Mouse (Mus musculus) hindbrain, embryonic 14.5 days (tissue): ENCODE data around the gene Myo1d. TPM values are rescaled to one million over a fixed set of nuclear protein-coding genes. Genes with fewer than 3 reads are reported as not detected.

Source experiments
- ATAC-seq: fragments of 200-750 bp; cut with Nextera tagmentation; 2 replicates; pipeline ENCODE4 v1.8.0; 2017; ENCODE audit warnings: moderate number of reproducible peaks, mild to moderate bottlenecking, moderate TSS enrichment, moderate library complexity; ENCODE audit not compliant: low FRiP score
- DNase-seq: peaks from one replicate; pipeline ENCODE4 v3.0.0-alpha.2; 2015; ENCODE audit warnings: low spot score
- H3K27ac ChIP-seq: fragments of 300-500 bp; sonication (generic); 2 replicates; pipeline ENCODE4 v1.5.1; 2014; ENCODE audit warnings: mild to moderate bottlenecking, moderate library complexity
- H3K27me3 ChIP-seq: fragments of 300-500 bp; sonication (generic); 2 replicates; pipeline ENCODE4 v1.6.1; 2014; ENCODE audit warnings: mild to moderate bottlenecking, low read length, mixed read lengths; ENCODE audit not compliant: control insufficient read depth, insufficient read depth
- H3K36me3 ChIP-seq: fragments of 300-500 bp; sonication (generic); replicated peaks from 2 replicates; pipeline ENCODE4 v1.6.1; 2014; ENCODE audit not compliant: control insufficient read depth, insufficient read depth
- H3K4me1 ChIP-seq: fragments of 300-500 bp; sonication (generic); replicated peaks from 2 replicates; pipeline ENCODE4 v1.6.1; 2014; ENCODE audit warnings: antibody characterized with exemption, low read length, mixed read lengths; ENCODE audit not compliant: control insufficient read depth, insufficient read depth
- H3K4me2 ChIP-seq: fragments of 300-500 bp; sonication (generic); replicated peaks from 2 replicates; pipeline ENCODE4 v1.6.1; 2014; ENCODE audit warnings: mild to moderate bottlenecking, moderate library complexity
- H3K4me3 ChIP-seq: fragments of 300-500 bp; sonication (generic); replicated peaks from 2 replicates; pipeline ENCODE4 v1.5.1; 2014; ENCODE audit warnings: mild to moderate bottlenecking, low read length
- H3K9ac ChIP-seq: fragments of 300-500 bp; sonication (generic); 2 replicates; pipeline ENCODE4 v1.6.1; 2014
- H3K9me3 ChIP-seq: fragments of 300-500 bp; sonication (generic); 2 replicates; pipeline ENCODE4 v1.6.1; 2016; ENCODE audit warnings: low read length; ENCODE audit not compliant: control insufficient read depth
- WGBS: fragments of 180-500 bp; shearing (Covaris S2); extraction: QIAGEN DNeasy Blood & Tissue Kit; methylation state at CpG from one replicate; pipeline ENCODE4 v1.1.7; 2014; 5-methylcytosine and 5-hydroxymethylcytosine counted together
- polyA plus RNA-seq: library from polyadenylated mRNA; unstranded; fragments of >200 nt; fragmentation: Nextera tagmentation; extraction: Ambion mirVana; gene quantifications from 2 replicates; pipeline ENCODE4 v1.2.1, GENCODE M21; 2014

The Myo1d gene
- polyA plus RNA-seq, 1 experiment from 2014 or later, result 2.9 TPM

GRCm38 (mm10) chr11:80513796-80514195 is 266.0 kb downstream of the Myo1d start:
- H3K9ac ChIP-seq, result no peak overlapping the region
- no peaks in the 10 kb centered on the region for H3K36me3 ChIP-seq
- H3K4me3 ChIP-seq, result no peak overlapping the region
- H3K4me1 ChIP-seq, result peaks cover 42% of the 10 kb centered on the region
- 48% methylated on average over 7 of the region's 7 CpGs for WGBS
- no peak for DNase-seq
- no peaks in the 10 kb centered on the region for H3K27me3 ChIP-seq
- H3K27ac ChIP-seq, result no peak overlapping the region
- no peak for ATAC-seq
- no peak overlapping the region for H3K4me2 ChIP-seq
- no peaks in the 10 kb centered on the region for H3K9me3 ChIP-seq

- ATAC-seq (no peak), DNase-seq (no peak)
- Histone ChIP-seq H3K4me2 (no peak overlapping the region), H3K4me1 (peaks cover 33% of the 10 kb centered on the region; the same call in 1 of the 2 replicates), H3K27me3 (no peaks in the 10 kb centered on the region), H3K27ac (no peak overlapping the region), H3K9ac (no peak overlapping the region), H3K36me3 (no peaks in the 10 kb centered on the region), H3K9me3 (no peaks in the 10 kb centered on the region), H3K4me3 (no peak overlapping the region)
- WGBS, result 71% methylated on average over 19 of the region's 19 CpGs
Measured at GRCm38 (mm10) chr11:80512313-80513056, 267.3 kb downstream of the Myo1d start.

- WGBS, result 85% methylated on average over 10 of the region's 10 CpGs
- no peaks in the 10 kb centered on the region for H3K9me3 ChIP-seq
- no peak for DNase-seq
- no peak for ATAC-seq
- H3K4me2 ChIP-seq, result no peak overlapping the region
- no peaks in the 10 kb centered on the region for H3K27me3 ChIP-seq
- H3K36me3 ChIP-seq, result no peaks in the 10 kb centered on the region
- H3K27ac ChIP-seq, result no peak overlapping the region
- peaks cover 29% of the 10 kb centered on the region for H3K4me1 ChIP-seq
- H3K9ac ChIP-seq, result no peak overlapping the region
- no peak overlapping the region for H3K4me3 ChIP-seq
Measured at GRCm38 (mm10) chr11:80510124-80510523, 269.7 kb downstream of the Myo1d start.

- Histone ChIP-seq H3K4me2 (no peak overlapping the region), H3K4me1 (peaks cover 34% of the 10 kb centered on the region), H3K27me3 (no peaks in the 10 kb centered on the region), H3K4me3 (no peak overlapping the region), H3K9ac (0 out of 2 replicates have a peak overlapping the region, but pooled peaks have one; percentile 12), H3K36me3 (no peaks in the 10 kb centered on the region), H3K27ac (peak overlapping the region; percentile 21; the same call in 1 of the 2 replicates), H3K9me3 (no peaks in the 10 kb centered on the region)
- WGBS, result 74% methylated on average over 5 of the region's 5 CpGs
- ATAC-seq (no peak), DNase-seq (no peak)
Measured at GRCm38 (mm10) chr11:80509176-80509506, 270.7 kb downstream of the Myo1d start.

GRCm38 (mm10) chr11:80508361-80509175 is 271.3 kb downstream of the Myo1d start:
- H3K27ac ChIP-seq, result peak overlapping the region; percentile 21
- H3K4me3 ChIP-seq, result no peak overlapping the region
- peaks cover 34% of the 10 kb centered on the region for H3K4me1 ChIP-seq
- H3K36me3 ChIP-seq, result no peaks in the 10 kb centered on the region
- H3K4me2 ChIP-seq, result no peak overlapping the region
- no peaks in the 10 kb centered on the region for H3K27me3 ChIP-seq
- DNase-seq (no peak), ATAC-seq (no peak)
- H3K9ac ChIP-seq, result 0 out of 2 replicates have a peak overlapping the region, but pooled peaks have one; percentile 12
- no peaks in the 10 kb centered on the region for H3K9me3 ChIP-seq
- 45% methylated on average over 19 of the region's 19 CpGs for WGBS

- H3K4me2 ChIP-seq, result no peak overlapping the region
- no peak for ATAC-seq
- no peaks in the 10 kb centered on the region for H3K27me3 ChIP-seq
- H3K27ac ChIP-seq, result no peak overlapping the region
- H3K4me3 ChIP-seq, result no peak overlapping the region
- 91% methylated on average over 6 of the region's 6 CpGs for WGBS
- peaks cover 41% of the 10 kb centered on the region for H3K4me1 ChIP-seq
- H3K9ac ChIP-seq, result no peak overlapping the region
- no peaks in the 10 kb centered on the region for H3K9me3 ChIP-seq
- no peak for DNase-seq
- H3K36me3 ChIP-seq, result no peaks in the 10 kb centered on the region
Measured at GRCm38 (mm10) chr11:80507791-80508190, 272.0 kb downstream of the Myo1d start.

- DNase-seq (no peak), ATAC-seq (no peak)
- no peak overlapping the region for H3K4me3 ChIP-seq
- no peak overlapping the region for H3K27ac ChIP-seq
- H3K4me2 ChIP-seq, result no peak overlapping the region
- H3K27me3 ChIP-seq, result no peaks in the 10 kb centered on the region
- H3K9me3 ChIP-seq, result no peaks in the 10 kb centered on the region
- H3K4me1 ChIP-seq, result peaks cover 41% of the 10 kb centered on the region
- no peak overlapping the region for H3K9ac ChIP-seq
- H3K36me3 ChIP-seq, result no peaks in the 10 kb centered on the region
Measured at GRCm38 (mm10) chr11:80506483-80506882, 273.3 kb downstream of the Myo1d start.

- H3K4me2 ChIP-seq, result no peak overlapping the region
- WGBS, result 60% methylated on average over 3 of the region's 3 CpGs
- ATAC-seq (no peak), DNase-seq (no peak)
- peak overlapping the region; percentile 99 for H3K27ac ChIP-seq
- H3K9ac ChIP-seq, result no peak overlapping the region
- no peaks in the 10 kb centered on the region for H3K27me3 ChIP-seq
- no peak overlapping the region for H3K4me3 ChIP-seq
- no peaks in the 10 kb centered on the region for H3K9me3 ChIP-seq
- H3K36me3 ChIP-seq, result no peaks in the 10 kb centered on the region
- H3K4me1 ChIP-seq, result peaks cover 41% of the 10 kb centered on the region
Measured at GRCm38 (mm10) chr11:80505581-80505980, 274.2 kb downstream of the Myo1d start.

GRCm38 (mm10) chr11:80504519-80505385 is 275.1 kb downstream of the Myo1d start:
- no peaks in the 10 kb centered on the region for H3K36me3 ChIP-seq
- ATAC-seq (no peak; the same call in none of the 2 replicates), DNase-seq (no peak)
- H3K9ac ChIP-seq, result peak overlapping the region; percentile 47
- no peaks in the 10 kb centered on the region for H3K27me3 ChIP-seq
- peaks cover 47% of the 10 kb centered on the region for H3K4me1 ChIP-seq
- H3K27ac ChIP-seq, result peak overlapping the region; percentile 99
- no peaks in the 10 kb centered on the region for H3K9me3 ChIP-seq
- no peak overlapping the region for H3K4me3 ChIP-seq
- 35% methylated on average over 6 of the region's 6 CpGs for WGBS
- H3K4me2 ChIP-seq, result peak overlapping the region; percentile 28
